Mouse (Mus musculus): ENCODE measurements around the gene Tgfbrap1. TPM values are rescaled to one million over a fixed set of nuclear protein-coding genes. Genes with fewer than 3 reads are reported as not detected.

Gene Tgfbrap1
- polyA plus RNA-seq, 1 experiment from 2014 or later = 17.3 TPM

GRCm38 (mm10) chr1:43124726-43125125 lies 26.3 kb upstream of the Tgfbrap1 start:
- Histone ChIP-seq H3K27me3 (ENCODE audit: control insufficient read depth, insufficient read depth, low read length) (no peaks in the 10 kb centered on the region), H3K36me3 (ENCODE audit: control insufficient read depth, insufficient read depth, low read length) (no peaks in the 10 kb centered on the region), H3K9ac (ENCODE audit: low read length) (no peak overlapping the region), H3K9me3 (ENCODE audit: control insufficient read depth, low read length) (no peaks in the 10 kb centered on the region), H3K4me1 (replicated peaks; ENCODE audit: control insufficient read depth, insufficient read depth, low read length) (no peaks in the 10 kb centered on the region), H3K4me2 (ENCODE audit: low read depth, low read length, severe bottlenecking) (no peak overlapping the region), H3K4me3 (ENCODE audit: low read depth, low read length) (no peak overlapping the region), H3K27ac (ENCODE audit: low read depth, low read length) (no peak overlapping the region)
- WGBS = 84% methylated on average over 4 of the region's 4 CpGs
- ATAC-seq (replicated peaks; ENCODE audit: low FRiP score) (no peak), DNase-seq (ENCODE audit: low spot score) (no peak)

GRCm38 (mm10) chr1:43122616-43123015 lies 24.2 kb upstream of the Tgfbrap1 start:
- 95% methylated on average over 2 of the region's 2 CpGs for WGBS

GRCm38 (mm10) chr1:43120950-43121349 lies 22.5 kb upstream of the Tgfbrap1 start:
- H3K9ac ChIP-seq (ENCODE audit: low read length) = no peak overlapping the region
- no peaks in the 10 kb centered on the region for H3K9me3 ChIP-seq (ENCODE audit: control insufficient read depth, low read length)
- WGBS = 91% methylated on average over 5 of the region's 5 CpGs
- no peaks in the 10 kb centered on the region for H3K27me3 ChIP-seq (ENCODE audit: control insufficient read depth, insufficient read depth, low read length)
- no peaks in the 10 kb centered on the region for H3K36me3 ChIP-seq (ENCODE audit: control insufficient read depth, insufficient read depth, low read length)
- DNase-seq (ENCODE audit: low spot score) = no peak
- no peak for ATAC-seq (replicated peaks; ENCODE audit: low FRiP score)
- H3K4me2 ChIP-seq (ENCODE audit: low read depth, low read length, severe bottlenecking) = no peak overlapping the region
- H3K4me1 ChIP-seq (replicated peaks; ENCODE audit: control insufficient read depth, insufficient read depth, low read length) = no peaks in the 10 kb centered on the region
- no peak overlapping the region for H3K4me3 ChIP-seq (ENCODE audit: low read depth, low read length)
- no peak overlapping the region for H3K27ac ChIP-seq (ENCODE audit: low read depth, low read length)

More at GRCm38 (mm10) chr1:43122616-43123015, 24.2 kb upstream of the Tgfbrap1 start:
- no peak overlapping the region for H3K9ac ChIP-seq (ENCODE audit: low read length)
- no peaks in the 10 kb centered on the region for H3K27me3 ChIP-seq (ENCODE audit: control insufficient read depth, insufficient read depth, low read length)
- H3K4me2 ChIP-seq (ENCODE audit: low read depth, low read length, severe bottlenecking) = no peak overlapping the region
- no peak for ATAC-seq (replicated peaks; ENCODE audit: low FRiP score)
- H3K4me3 ChIP-seq (ENCODE audit: low read depth, low read length) = no peak overlapping the region
- H3K4me1 ChIP-seq (replicated peaks; ENCODE audit: control insufficient read depth, insufficient read depth, low read length) = no peaks in the 10 kb centered on the region
- H3K9me3 ChIP-seq (ENCODE audit: control insufficient read depth, low read length) = no peaks in the 10 kb centered on the region
- no peak for DNase-seq (ENCODE audit: low spot score)
- no peaks in the 10 kb centered on the region for H3K36me3 ChIP-seq (ENCODE audit: control insufficient read depth, insufficient read depth, low read length)
- no peak overlapping the region for H3K27ac ChIP-seq (ENCODE audit: low read depth, low read length)

- DNase-seq (ENCODE audit: low spot score) (no peak), ATAC-seq (replicated peaks; ENCODE audit: low FRiP score) (no peak)
- Histone ChIP-seq H3K9ac (ENCODE audit: low read length) (no peak overlapping the region), H3K9me3 (ENCODE audit: control insufficient read depth, low read length) (no peaks in the 10 kb centered on the region), H3K4me1 (replicated peaks; ENCODE audit: control insufficient read depth, insufficient read depth, low read length) (no peaks in the 10 kb centered on the region), H3K4me2 (ENCODE audit: low read depth, low read length, severe bottlenecking) (no peak overlapping the region), H3K4me3 (ENCODE audit: low read depth, low read length) (no peak overlapping the region), H3K27me3 (ENCODE audit: control insufficient read depth, insufficient read depth, low read length) (no peaks in the 10 kb centered on the region), H3K36me3 (ENCODE audit: control insufficient read depth, insufficient read depth, low read length) (no peaks in the 10 kb centered on the region), H3K27ac (ENCODE audit: low read depth, low read length) (no peak overlapping the region)
- 98% methylated on average over 8 of the region's 8 CpGs for WGBS
Observed at GRCm38 (mm10) chr1:43117435-43117834, 19.0 kb upstream of the Tgfbrap1 start.

- Histone ChIP-seq H3K27ac (ENCODE audit: low read depth, low read length) (no peak overlapping the region), H3K36me3 (ENCODE audit: control insufficient read depth, insufficient read depth, low read length) (no peaks in the 10 kb centered on the region; the same call in 1 of the 2 replicates), H3K27me3 (ENCODE audit: control insufficient read depth, insufficient read depth, low read length) (no peaks in the 10 kb centered on the region), H3K9me3 (ENCODE audit: control insufficient read depth, low read length) (no peaks in the 10 kb centered on the region), H3K4me3 (ENCODE audit: low read depth, low read length) (no peak overlapping the region), H3K9ac (ENCODE audit: low read length) (no peak overlapping the region), H3K4me1 (replicated peaks; ENCODE audit: control insufficient read depth, insufficient read depth, low read length) (no peaks in the 10 kb centered on the region), H3K4me2 (ENCODE audit: low read depth, low read length, severe bottlenecking) (no peak overlapping the region)
- 84% methylated on average over 2 of the region's 2 CpGs for WGBS
- no peak for ATAC-seq (replicated peaks; ENCODE audit: low FRiP score)
- DNase-seq (ENCODE audit: low spot score) = no peak
Observed at GRCm38 (mm10) chr1:43112882-43113281, 14.4 kb upstream of the Tgfbrap1 start.

- ATAC-seq (replicated peaks; ENCODE audit: low FRiP score) (no peak), DNase-seq (ENCODE audit: low spot score) (peak; percentile 68)
- Histone ChIP-seq H3K4me2 (ENCODE audit: low read depth, low read length, severe bottlenecking) (no peak overlapping the region), H3K9me3 (ENCODE audit: control insufficient read depth, low read length) (no peaks in the 10 kb centered on the region), H3K4me1 (replicated peaks; ENCODE audit: control insufficient read depth, insufficient read depth, low read length) (no peaks in the 10 kb centered on the region), H3K27ac (ENCODE audit: low read depth, low read length) (no peak overlapping the region), H3K9ac (ENCODE audit: low read length) (no peak overlapping the region), H3K36me3 (ENCODE audit: control insufficient read depth, insufficient read depth, low read length) (no peaks in the 10 kb centered on the region; the same call in 1 of the 2 replicates), H3K27me3 (ENCODE audit: control insufficient read depth, insufficient read depth, low read length) (no peaks in the 10 kb centered on the region), H3K4me3 (ENCODE audit: low read depth, low read length) (no peak overlapping the region)
- WGBS = 53% methylated on average over 4 of the region's 4 CpGs
Observed at GRCm38 (mm10) chr1:43110556-43110955, 12.1 kb upstream of the Tgfbrap1 start.

- H3K27me3 ChIP-seq (ENCODE audit: control insufficient read depth, insufficient read depth, low read length) = no peaks in the 10 kb centered on the region
- H3K9ac ChIP-seq (ENCODE audit: low read length) = no peak overlapping the region
- no peaks in the 10 kb centered on the region for H3K4me1 ChIP-seq (replicated peaks; ENCODE audit: control insufficient read depth, insufficient read depth, low read length)
- WGBS = 69% methylated on average over 2 of the region's 2 CpGs
- no peak overlapping the region for H3K27ac ChIP-seq (ENCODE audit: low read depth, low read length)
- H3K4me2 ChIP-seq (ENCODE audit: low read depth, low read length, severe bottlenecking) = no peak overlapping the region
- H3K9me3 ChIP-seq (ENCODE audit: control insufficient read depth, low read length) = no peaks in the 10 kb centered on the region
- no peaks in the 10 kb centered on the region; the same call in 1 of the 2 replicates for H3K36me3 ChIP-seq (ENCODE audit: control insufficient read depth, insufficient read depth, low read length)
- DNase-seq (ENCODE audit: low spot score) (no peak), ATAC-seq (replicated peaks; ENCODE audit: low FRiP score) (no peak)
- no peak overlapping the region for H3K4me3 ChIP-seq (ENCODE audit: low read depth, low read length)
Observed at GRCm38 (mm10) chr1:43108729-43109128, 10.3 kb upstream of the Tgfbrap1 start.

- Histone ChIP-seq H3K4me3 (ENCODE audit: low read depth, low read length) (no peak overlapping the region), H3K9ac (ENCODE audit: low read length) (no peak overlapping the region), H3K4me1 (replicated peaks; ENCODE audit: control insufficient read depth, insufficient read depth, low read length) (0 out of 2 replicates have a peak, but pooled peaks cover 3% of the 10 kb centered on the region), H3K36me3 (ENCODE audit: control insufficient read depth, insufficient read depth, low read length) (no peaks in the 10 kb centered on the region), H3K9me3 (ENCODE audit: control insufficient read depth, low read length) (no peaks in the 10 kb centered on the region), H3K27ac (ENCODE audit: low read depth, low read length) (no peak overlapping the region), H3K4me2 (ENCODE audit: low read depth, low read length, severe bottlenecking) (no peak overlapping the region), H3K27me3 (ENCODE audit: control insufficient read depth, insufficient read depth, low read length) (no peaks in the 10 kb centered on the region)
- no peak for ATAC-seq (replicated peaks; ENCODE audit: low FRiP score)
- DNase-seq (ENCODE audit: low spot score) = no peak
- WGBS = 83% methylated on average over 2 of the region's 2 CpGs
Observed at GRCm38 (mm10) chr1:43094206-43094605, 4.2 kb downstream of the Tgfbrap1 start.

Data from forebrain, embryonic 11.5 days (tissue).